Mouse (Mus musculus): ENCODE data around the gene Inppl1. TPM values are rescaled to one million over a fixed set of nuclear protein-coding genes. Genes with fewer than 3 reads are reported as not detected.

Inppl1 gene
- total RNA-seq (2021) = 10 to 100 TPM; 28.7 to 31.4 TPM
- long read RNA-seq, experiment 1, full-length matches to known transcripts = 2 of 8 reads
- long read RNA-seq, experiment 1, partial matches to known transcripts = 3 of 8 reads
- long read RNA-seq, experiment 1, other reads (novel, unspliced or antisense) = 3 of 8 reads
- long read RNA-seq, experiment 2, full-length matches to known transcripts = 1 of 10 reads
- long read RNA-seq, experiment 2, partial matches to known transcripts = 7 of 10 reads
- long read RNA-seq, experiment 2, other reads (novel, unspliced or antisense) = 2 of 10 reads

DNA sequence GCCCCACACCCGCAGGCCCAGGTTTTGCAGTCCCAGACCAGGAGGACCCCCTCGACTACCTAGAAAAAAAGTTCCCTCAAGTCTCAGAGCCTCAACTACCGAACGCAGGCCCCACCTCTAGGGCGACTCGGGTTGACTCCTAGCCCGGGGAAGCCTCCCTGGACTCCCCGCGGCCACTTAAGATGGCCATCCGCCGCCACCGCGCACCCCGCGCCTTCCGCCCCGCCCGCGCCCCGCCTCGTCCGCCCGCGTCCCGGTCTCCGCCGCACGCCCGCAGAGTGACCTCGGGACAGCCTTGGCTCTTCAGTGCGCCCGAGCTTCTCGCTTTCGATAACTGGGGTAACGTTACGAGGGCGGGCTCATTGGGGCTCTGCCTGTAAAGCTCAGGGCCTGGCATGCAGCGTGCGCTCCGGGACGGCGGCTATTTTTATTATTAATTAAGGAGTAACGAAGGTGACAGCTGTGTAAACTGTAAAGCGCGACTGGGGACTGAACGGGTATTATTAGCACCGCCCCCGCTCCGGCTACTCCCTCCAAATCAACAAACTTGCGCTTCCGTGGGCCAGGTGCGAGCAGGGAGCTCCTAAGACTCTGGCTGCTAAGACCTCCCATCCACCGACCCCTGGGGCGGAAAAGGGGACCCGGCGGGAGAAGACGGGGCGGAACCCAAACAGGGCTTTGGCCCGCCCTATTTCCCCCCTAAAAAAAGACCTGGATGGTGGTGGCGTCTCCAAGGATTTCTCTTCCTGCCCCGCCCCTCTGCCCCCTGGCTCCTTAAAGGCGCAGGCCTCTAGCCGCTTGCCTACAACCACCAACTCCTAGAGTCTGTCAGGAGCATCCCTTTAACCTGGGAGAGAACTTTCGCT lies at the start of gene Inppl1:
Gene Inppl1 (minus strand): TSS at position 624 of the 866 bp plus-strand sequence.
- DNase-seq (ENCODE audit: low spot score in 2 of 2) = peak; percentile 79 to 84

DNA sequence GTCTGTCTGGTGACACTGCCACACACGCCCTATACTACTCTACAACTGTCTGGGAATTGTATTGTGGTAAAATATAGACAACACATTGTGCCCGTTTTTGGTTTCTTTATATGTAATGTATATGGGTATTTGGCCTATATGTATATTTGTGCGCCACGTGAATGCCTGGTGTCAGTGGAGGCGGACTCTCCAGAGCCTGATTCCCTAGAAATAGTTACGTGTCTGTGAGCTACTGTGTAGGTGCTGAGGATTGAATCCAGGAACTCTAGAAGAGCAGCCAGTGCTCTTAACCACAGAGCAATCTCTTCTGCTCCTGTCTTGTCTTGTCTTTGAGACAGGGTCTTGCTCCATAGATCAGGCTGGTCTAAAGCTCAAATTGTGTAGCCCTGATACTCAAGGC lies 48.2 kb upstream of the Inppl1 start:
- DNase-seq (ENCODE audit: low spot score in 2 of 2) = no peak

DNA sequence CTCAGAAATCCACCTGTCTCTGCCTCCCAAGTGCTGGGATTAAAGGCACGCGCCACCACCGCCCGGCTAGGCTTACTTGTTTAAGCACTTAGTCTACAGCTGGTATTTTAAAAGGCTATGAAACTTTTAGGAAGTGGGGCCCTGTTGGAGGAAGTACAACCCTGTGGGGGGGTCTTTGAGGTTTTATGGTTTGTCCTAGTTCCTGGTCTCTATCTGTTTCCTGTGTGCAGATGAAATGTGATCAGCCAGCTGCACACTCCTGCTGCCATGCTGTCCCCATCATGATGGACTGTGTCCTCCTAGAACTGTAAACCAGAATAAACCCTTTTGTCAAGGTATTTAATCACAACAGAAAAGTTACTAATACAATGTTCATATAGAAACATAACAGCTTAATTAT lies 46.1 kb upstream of the Inppl1 start:
- DNase-seq (ENCODE audit: low spot score in 2 of 2) = no peak

DNA sequence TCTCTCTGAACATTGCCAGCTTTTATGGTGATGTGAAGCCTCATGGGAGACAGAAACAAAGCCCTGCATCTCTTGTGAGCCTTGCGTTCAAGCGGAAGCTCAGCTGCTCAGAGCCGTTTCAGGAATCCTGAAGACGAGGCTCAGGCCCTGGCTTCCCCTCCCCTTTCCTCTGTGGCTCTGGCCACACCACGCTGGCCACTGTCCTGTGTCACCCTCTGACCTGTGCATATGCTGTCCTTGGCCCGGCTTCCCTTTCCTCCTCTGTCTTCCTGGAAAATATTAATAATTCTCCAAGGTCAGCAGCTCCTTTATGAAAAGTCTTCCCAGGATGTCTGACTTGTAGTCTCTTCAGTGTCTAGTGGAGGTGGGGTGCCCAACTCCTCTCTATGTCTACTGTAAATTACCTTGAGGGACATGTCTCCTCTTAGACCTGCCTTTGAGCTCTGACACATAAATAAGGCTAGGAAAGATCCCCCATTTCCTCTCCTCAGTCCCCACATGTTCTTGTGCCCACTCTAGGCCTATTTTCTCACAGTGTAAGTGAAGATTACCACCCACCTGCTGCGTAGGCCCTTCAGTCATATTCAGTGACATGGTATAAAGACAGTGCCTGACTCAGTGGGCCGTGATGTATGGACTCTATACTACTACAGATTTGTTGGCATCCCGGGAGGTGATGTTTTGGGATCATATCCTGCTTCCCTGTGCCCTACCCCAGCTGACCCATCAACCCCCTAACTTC lies 44.6 kb upstream of the Inppl1 start:
- DNase-seq (ENCODE audit: low spot score in 2 of 2) = peak in 1 of 2 experiments; percentile 27

DNA sequence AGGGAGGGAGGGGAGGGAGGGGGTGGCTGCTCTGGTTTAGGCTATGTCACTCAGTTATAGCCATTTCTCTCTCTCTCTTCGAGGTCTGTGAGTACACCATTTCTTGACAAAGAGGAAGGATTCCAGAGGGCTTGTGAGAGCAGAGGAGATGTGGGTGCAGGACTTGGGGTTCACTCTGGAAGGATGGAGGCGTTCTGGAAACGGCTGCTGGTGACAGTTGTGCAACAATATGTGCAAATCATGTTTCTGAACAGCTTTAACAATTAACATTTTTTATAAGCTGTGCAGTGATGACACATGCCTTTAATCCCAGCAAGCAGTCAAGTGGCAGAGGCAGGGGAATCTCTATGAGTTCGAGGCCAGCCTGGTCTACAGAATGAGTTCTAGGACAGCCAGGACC lies 42.8 kb upstream of the Inppl1 start:
- no peak for DNase-seq (ENCODE audit: low spot score in 2 of 2)

DNA sequence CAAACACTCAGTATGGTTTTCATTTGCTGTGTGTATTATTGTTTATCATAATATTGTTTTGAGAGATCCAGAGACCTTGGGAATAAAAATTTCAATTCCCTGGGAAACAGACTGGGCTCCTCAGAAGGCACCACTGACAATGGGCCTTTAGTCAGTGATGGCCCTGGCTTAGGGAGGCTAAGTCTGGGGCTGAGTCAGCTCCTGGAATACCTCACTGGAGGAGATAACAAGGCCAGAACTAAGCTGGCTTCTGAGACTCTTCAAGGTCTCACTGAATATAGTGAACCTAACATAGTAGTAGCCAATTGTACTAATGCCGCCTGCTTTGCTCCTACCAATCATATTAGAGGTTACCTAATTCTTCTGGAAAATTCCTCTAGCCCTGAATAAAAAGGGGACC lies 37.9 kb upstream of the Inppl1 start:
- DNase-seq (ENCODE audit: low spot score in 2 of 2) = no peak

DNA sequence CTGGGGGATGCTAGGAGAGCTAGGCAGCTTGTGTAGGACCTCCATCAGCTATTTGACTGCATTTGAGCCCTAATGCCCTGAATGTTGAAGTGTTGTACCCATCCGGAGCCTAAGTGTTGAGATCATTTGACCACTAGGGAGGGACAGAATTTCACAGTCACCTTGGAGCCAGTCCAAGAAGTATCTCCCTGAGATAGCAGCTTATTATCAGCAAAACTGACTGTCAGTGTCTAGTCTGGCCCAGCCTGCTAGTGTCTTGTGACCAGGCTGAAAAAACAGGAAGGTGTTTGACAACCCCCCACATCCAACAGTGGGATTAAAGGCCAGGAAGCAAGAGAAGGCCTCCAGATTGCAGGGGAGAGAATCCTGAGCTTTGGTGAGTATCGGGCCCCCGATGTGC lies 33.3 kb upstream of the Inppl1 start:
- DNase-seq (ENCODE audit: low spot score in 2 of 2) = no peak

DNA sequence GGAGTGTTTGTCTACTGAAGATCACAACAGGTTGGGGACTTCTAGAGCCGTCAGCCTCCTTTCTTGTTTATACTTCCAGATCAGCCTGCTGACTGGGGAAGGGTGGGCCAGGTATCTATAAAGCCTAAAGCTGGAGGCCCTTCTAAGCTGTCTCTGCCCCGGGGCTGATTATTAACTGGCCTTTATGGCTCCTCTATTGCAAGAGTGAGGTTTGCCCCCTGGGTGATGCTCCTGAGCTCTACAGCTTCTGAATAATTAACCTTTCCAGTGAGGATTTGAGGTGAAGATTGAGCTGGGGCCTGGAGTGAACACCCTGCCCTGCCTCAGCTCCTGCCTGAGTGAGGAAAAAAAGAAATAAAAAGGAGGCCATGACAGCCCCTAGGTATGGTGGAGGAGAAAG lies 32.6 kb upstream of the Inppl1 start, which contains the start of gene Folr1:
Gene Folr1 (minus strand): TSS at position 160 of the 400 bp plus-strand sequence.
- no peak for DNase-seq (ENCODE audit: low spot score in 2 of 2)

DNA sequence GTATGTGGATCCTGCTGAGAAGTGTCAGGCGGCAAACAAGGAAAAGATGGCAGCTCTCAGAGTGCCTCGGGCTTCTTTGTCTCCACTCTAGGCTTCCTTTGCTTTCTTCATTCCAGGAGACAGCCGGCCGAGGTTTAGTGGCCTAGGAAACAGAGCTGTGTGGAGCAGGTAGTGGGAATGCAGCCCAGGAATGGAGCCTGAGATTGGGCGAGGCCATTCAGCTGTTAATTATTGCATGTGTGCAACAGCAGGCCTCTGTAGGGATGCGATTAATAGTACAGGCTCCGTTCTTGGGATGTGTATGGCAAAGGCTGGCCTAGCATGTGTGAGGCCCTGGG lies 31.1 kb upstream of the Inppl1 start:
- DNase-seq (ENCODE audit: low spot score in 2 of 2) = no peak

DNA sequence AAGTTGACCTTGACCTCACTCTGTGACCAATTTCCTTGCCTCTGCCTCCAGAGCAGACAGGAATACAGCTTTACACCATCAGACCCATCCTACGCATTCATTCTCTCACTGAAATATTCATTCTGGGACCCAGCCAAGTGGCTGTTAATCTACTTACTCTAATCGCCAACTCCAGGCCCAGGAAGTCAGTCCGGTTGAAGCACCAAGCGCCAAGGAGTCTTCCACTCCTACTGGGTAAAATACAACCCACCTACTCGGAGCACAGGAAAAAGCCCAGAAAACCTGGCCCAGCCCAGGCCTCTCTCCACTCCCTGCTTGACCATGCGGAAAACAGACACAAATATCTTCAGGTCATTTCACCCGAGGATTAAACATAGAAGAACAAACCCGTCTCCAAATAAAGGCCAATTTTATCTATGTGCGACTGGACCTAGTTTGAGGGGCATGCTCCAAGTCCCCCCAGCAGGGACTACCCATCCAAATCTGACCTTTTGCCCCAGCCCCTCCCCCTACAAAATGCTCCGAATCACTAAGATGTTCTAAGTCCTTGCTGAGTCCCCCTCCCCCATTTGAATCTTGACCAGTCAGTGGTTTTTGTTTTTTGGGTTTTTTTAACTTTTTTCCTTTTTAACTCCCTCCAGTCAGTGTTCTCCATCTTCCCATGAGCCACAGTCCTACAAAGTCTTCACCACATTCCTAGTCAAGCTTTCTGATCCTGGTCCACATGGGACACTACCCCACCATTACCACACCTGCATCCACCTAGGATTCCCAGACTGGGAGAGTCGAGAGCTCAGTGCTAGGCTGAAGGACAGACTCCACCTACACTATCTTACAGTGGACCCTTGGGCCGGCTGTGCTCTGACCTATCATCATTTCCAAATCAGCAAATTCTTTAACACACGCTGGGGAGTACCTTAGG lies 30.5 kb upstream of the Inppl1 start:
- no peak for DNase-seq (ENCODE audit: low spot score in 2 of 2)

DNA sequence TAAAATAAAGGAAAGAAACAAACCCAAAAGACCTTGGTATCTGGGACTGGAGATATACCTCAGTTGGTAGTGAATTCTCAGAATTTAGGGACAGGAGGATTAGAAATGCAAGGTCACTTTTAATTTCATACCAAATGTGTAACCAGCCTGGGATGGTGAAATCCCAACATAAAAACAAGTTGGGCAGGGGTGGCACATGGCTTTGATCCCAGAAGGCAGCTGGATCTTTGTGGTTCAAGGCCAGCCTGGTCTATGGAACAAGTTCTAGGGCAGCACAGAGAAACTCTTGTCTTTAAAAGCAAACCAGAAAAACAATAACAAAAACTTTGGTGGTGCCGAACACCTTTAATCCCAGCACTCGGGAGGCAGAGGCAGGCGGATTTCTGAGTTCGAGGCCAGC lies 29.5 kb upstream of the Inppl1 start:
- no peak for DNase-seq (ENCODE audit: low spot score in 2 of 2)

DNA sequence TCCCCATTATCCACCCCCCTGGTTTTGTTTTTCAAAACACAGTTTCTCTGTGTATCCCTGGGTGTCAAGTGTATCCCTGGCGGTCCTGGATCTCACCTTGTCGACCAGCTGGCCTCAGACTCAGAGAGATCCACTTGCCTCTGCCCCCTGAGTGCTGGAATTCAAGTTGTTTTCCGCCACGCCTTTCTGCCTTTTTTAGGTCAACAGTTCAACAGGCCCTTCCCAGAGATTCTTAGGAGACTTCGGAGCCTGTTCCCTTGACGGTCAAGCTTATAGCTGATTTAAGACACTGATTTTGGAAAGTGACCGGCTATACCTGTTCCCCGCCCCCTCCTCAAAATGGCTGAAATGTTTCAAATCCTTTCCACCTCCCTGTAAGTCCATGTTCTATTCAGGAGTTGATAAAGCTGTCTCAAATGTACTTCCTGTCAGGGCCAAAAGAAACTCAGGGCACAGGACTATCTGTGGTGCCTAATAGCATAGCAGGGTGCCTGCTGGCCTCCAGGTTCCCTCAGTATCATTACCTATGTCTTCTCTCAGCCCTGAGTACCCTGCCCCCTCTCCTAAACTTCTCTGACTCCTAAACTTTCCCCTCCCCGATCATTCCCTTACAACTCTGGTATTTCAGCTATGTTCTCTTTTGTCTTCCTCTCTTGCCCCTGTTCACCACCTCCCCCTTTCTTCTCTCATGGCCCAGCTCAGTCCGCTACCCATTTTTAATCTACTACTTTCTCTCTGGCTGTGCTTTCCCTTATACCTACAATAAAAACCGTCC lies 28.6 kb upstream of the Inppl1 start:
- DNase-seq (ENCODE audit: low spot score in 2 of 2) = no peak

DNA sequence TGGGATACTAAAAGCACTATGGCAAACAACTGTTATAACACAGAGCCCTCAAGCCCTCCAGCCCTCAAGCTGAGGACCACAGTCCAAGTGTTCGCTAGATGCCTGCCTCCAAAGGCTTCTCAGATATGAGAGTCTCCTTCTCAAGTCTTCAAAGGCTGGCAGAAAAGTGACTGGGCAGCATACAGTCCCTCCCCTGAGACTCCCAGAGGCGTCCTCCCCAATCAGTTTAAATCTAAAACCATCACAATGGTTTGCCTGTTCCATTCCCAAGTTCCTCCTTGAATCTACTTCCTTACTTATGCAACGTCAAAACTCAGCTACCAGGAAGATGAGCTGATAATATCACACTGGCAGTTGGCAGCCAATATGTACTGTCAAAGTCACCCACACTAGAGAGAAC lies 25.4 kb upstream of the Inppl1 start, which contains the start of gene Anapc15:
Gene Anapc15 (plus strand): TSS at position 301 of the 400 bp plus-strand sequence.
- no peak for DNase-seq (ENCODE audit: low spot score in 2 of 2)

DNA sequence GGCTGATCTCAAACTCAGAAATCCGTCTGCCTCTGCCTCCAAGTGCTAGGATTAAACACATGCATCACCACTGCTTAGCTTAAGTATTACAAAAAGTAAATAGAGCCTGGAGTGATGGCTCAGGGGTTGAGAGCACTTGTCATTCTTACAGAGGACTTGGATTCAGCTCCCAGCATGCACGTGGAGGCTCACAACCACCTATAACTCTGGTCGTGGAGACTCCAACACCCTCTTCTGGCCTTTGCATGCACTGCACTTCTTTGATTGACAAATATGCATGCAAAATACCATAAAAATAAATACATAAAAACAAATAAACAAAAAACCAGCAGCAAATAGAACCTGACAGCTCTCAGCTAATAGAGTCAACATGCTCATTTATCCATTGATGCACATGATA lies 24.3 kb upstream of the Inppl1 start:
- no peak for DNase-seq (ENCODE audit: low spot score in 2 of 2)

DNA sequence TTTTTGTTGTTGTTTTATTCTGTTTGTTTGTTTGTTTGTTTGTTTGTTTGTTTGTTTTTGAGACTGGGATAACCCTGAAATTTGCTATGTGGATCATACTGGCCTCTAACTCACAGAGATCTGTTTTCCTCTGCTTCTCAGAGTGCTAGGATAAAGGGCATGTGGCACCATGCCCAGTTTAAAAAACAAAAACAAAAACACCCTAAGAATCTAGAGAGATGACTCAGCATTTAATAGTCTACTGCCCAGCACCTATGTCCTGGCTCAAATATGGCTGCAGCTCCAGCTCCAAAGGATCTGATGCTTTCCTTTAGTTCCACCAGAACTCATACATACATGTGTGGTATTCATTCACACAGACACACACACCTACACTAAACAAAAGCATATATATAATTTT lies 22.9 kb upstream of the Inppl1 start:
- no peak for DNase-seq (ENCODE audit: low spot score in 2 of 2)

DNA sequence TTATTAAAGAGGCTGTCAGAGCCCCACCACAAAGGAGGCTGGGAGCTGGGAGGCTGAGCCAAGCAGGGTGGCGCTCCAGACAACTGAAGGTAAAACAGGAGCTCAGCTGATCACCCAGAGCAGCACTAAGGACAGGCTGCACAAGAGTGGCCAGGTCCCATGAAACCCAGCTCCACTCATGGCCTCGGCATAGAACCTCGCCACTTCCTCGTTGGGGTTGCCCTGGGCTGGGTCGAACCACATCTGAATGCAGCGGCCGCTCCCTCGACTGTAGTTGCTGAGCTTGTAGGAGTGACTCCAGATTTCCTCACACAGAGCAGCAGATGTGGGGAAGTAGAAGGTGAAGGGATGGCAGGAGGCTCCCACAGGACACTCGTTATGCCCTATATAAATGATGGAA lies 20.3 kb upstream of the Inppl1 start:
- DNase-seq (ENCODE audit: low spot score in 2 of 2) = no peak

DNA sequence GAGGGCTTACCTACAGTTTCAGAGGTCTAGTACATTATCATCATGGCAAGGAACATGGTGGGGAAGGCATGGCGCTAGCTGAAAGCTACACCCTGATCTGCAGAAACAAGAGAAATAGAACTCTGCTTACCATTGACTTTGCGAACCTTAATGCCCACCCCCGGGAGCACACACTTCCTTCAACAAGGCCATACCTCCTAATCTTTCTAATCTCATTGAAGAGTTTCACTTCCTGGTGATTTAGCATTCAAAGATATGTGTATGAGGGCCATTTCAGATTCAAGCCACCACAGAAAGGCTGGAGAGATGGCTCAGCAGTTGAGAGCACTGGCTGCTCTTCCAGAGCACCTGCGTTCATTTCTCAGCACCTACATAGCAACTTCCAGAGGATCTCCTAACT lies 19.1 kb upstream of the Inppl1 start, which contains the start of gene Folr2:
Gene Folr2 (minus strand): TSS at position 101 of the 400 bp plus-strand sequence.
- no peak for DNase-seq (ENCODE audit: low spot score in 2 of 2)

DNA sequence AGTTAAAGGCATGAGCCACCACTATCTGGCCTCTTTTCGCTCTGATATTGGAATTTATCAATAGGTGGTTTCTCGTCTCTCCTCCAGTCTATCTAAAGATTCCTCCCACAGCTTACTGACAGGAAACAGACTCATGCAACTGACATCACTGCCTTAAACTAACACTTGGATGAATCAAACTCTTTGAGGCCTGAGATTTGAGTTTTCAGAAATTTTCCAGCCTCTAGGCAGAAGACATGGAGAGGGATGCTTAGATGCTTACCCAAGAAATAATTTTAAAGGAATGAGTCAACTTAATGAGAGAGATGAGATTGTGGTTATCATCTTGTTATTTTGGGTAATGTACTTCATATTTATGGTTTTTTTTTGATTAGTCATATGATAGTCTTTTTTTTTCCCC lies 15.8 kb upstream of the Inppl1 start:
- DNase-seq (ENCODE audit: low spot score in 2 of 2) = no peak

DNA sequence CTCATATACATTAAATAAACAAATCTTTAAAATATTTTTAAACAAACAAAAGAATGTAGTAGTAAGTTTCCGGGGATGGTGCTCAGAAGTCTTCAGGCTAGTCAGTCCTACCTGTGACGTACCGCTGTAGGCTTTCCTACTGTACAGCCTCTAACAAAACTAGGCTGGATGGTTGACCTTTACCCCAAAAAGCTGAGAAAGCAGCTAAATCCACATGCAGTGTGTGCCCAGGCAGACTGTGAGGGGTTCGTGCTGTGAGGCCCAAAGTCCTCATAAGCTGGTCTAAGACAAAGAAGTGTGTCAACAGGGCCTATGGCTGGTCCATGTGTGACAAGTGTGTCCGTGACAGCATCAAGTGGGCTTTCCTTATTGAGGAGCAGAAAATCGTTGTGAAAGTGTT lies 14.8 kb upstream of the Inppl1 start:
- no peak for DNase-seq (ENCODE audit: low spot score in 2 of 2)

DNA sequence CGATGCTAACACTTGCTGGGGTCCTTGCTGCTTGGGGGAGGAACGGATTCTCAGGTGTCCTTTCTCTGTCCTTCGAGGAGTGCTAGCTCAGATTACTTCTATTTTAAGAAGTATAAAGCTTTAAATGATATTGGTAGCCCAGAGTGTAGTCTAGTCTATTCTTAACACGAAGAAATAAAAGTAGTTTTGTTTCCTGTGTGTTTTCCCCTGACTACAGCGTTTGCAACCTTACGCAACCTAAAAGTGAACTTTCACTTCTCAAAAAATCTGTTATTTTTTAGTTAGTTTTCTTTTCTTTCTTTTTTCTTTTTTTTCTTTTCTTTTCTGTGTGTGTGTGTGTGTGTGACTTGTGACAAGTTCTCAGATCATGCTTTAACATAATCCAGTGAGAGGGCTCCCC lies 13.7 kb upstream of the Inppl1 start:
- no peak for DNase-seq (ENCODE audit: low spot score in 2 of 2)
